Mouse (Mus musculus): ENCODE results near the gene Armc12.

DNA sequence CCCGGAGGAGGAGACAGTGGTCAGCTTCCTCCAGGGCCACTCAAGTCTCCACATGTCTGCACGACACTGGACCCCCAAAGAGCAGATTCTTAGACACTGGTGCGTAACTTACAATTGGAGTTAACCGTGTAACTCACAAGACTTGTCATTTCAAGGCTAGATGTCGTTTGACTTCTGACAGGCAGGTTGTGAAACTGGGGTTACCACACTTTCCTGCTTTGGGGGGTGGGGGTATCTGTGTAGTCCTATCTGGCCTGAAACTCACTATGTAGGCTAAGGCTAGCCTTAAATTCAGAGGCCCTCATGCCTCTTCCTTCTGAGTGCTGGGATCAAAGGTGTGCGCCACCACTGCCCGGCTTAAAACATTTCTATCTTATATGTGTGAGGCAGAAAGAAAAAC is 2.0 kb downstream of the Armc12 start:
- TF ChIP-seq GATA1 (IDR thresholded peaks at IDR 0.05; ENCODE audit: low read length) (no peak), TAL1 (IDR thresholded peaks at IDR 0.05; ENCODE audit: low read length) (no peak)
